Mouse (Mus musculus): Measurements from ENCODE around the gene Nrm. TPM values are rescaled to one million over a fixed set of nuclear protein-coding genes. Genes with fewer than 3 reads are reported as not detected.

Gene Nrm
- polyA plus RNA-seq (2012; rRNA removed), result 24.8 and 27.0 TPM in 2 replicates

GRCm38 (mm10) chr17:35861198-35861857 is at the start of gene Nrm:
Gene Nrm, plus strand, starts transcription at chr17:35861318.
- WGBS, result 1% methylated on average over 47 of the region's 47 CpGs
- no peak for DNase-seq (ENCODE audit: low read depth, low spot score)

- no peak for DNase-seq (ENCODE audit: low read depth, low spot score)
- WGBS, result 82% methylated on average over 5 of the region's 5 CpGs
Measured at GRCm38 (mm10) chr17:35812307-35812706, 48.8 kb upstream of the Nrm start.

GRCm38 (mm10) chr17:35812736-35813135 is 48.4 kb upstream of the Nrm start:
- 53% methylated on average over 6 of the region's 6 CpGs for WGBS
- DNase-seq (ENCODE audit: low read depth, low spot score), result no peak

GRCm38 (mm10) chr17:35813245-35813647 is 47.9 kb upstream of the Nrm start:
- 5% methylated on average over 7 of the region's 7 CpGs for WGBS
- peak; percentile 79 for DNase-seq (ENCODE audit: low read depth, low spot score)

GRCm38 (mm10) chr17:35813653-35814052 is 47.5 kb upstream of the Nrm start:
- no peak for DNase-seq (ENCODE audit: low read depth, low spot score)
- WGBS, result 16% methylated on average over 7 of the region's 7 CpGs

- no peak for DNase-seq (ENCODE audit: low read depth, low spot score)
Measured at GRCm38 (mm10) chr17:35814678-35815077, 46.4 kb upstream of the Nrm start.

GRCm38 (mm10) chr17:35815836-35816235 is 45.3 kb upstream of the Nrm start:
- DNase-seq (ENCODE audit: low read depth, low spot score), result no peak
- WGBS, result 22% methylated on average over 7 of the region's 7 CpGs

More at GRCm38 (mm10) chr17:35814678-35815077, 46.4 kb upstream of the Nrm start:
- 15% methylated on average over 6 of the region's 6 CpGs for WGBS

GRCm38 (mm10) chr17:35816686-35817085 is 44.4 kb upstream of the Nrm start:
- DNase-seq (ENCODE audit: low read depth, low spot score), result no peak
- 60% methylated on average over 11 of the region's 14 CpGs for WGBS

GRCm38 (mm10) chr17:35817226-35817625 is 43.9 kb upstream of the Nrm start:
- 81% methylated on average over 10 of the region's 10 CpGs for WGBS
- DNase-seq (ENCODE audit: low read depth, low spot score), result no peak

GRCm38 (mm10) chr17:35820111-35820510 is 41.0 kb upstream of the Nrm start:
- 89% methylated on average over 5 of the region's 5 CpGs for WGBS
- no peak for DNase-seq (ENCODE audit: low read depth, low spot score)

- DNase-seq (ENCODE audit: low read depth, low spot score), result peak; percentile 86
Measured at GRCm38 (mm10) chr17:35821439-35822430, 39.4 kb upstream of the Nrm start, which contains the start of gene Ier3. Gene Ier3, plus strand, starts transcription at chr17:35821684.

GRCm38 (mm10) chr17:35822564-35822963 is 38.6 kb upstream of the Nrm start:
- DNase-seq (ENCODE audit: low read depth, low spot score), result no peak
- WGBS, result 2% methylated on average over 11 of the region's 11 CpGs

More at GRCm38 (mm10) chr17:35821439-35822430, 39.4 kb upstream of the Nrm start, which contains the start of gene Ier3:
- WGBS, result under 1% methylated on average over 62 of the region's 62 CpGs

GRCm38 (mm10) chr17:35822964-35823937 is 37.9 kb upstream of the Nrm start, which contains the start of gene Flot1:
Gene Flot1, plus strand, starts transcription at chr17:35823230.
- 2% methylated on average over 47 of the region's 47 CpGs for WGBS

GRCm38 (mm10) chr17:35824402-35824801 is 36.7 kb upstream of the Nrm start:
- 70% methylated on average over 7 of the region's 7 CpGs for WGBS
- no peak for DNase-seq (ENCODE audit: low read depth, low spot score)

More at GRCm38 (mm10) chr17:35822964-35823937, 37.9 kb upstream of the Nrm start, which contains the start of gene Flot1:
- DNase-seq (ENCODE audit: low read depth, low spot score), result peak; percentile 84

GRCm38 (mm10) chr17:35825109-35825850 is 35.8 kb upstream of the Nrm start:
- DNase-seq (ENCODE audit: low read depth, low spot score), result no peak
- 91% methylated on average over 13 of the region's 13 CpGs for WGBS

- whole genome bisulfite sequencing, result 5% methylated on average over 21 of the region's 21 CpGs
- no peak for DNase-seq (ENCODE audit: low read depth, low spot score)
Measured at GRCm38 (mm10) chr17:35829737-35830136, 31.4 kb upstream of the Nrm start.

GRCm38 (mm10) chr17:35832400-35833238 is 28.5 kb upstream of the Nrm start:
- DNase-seq (ENCODE audit: low read depth, low spot score), result no peak
- 71% methylated on average over 8 of the region's 8 CpGs for WGBS

Data from large intestine, adult 2 months (tissue).